Mouse (Mus musculus): ENCODE data around the gene Sall2. TPM values are rescaled to one million over a fixed set of nuclear protein-coding genes. Genes with fewer than 3 reads are reported as not detected.

Sall2 gene
- polyA plus RNA-seq, 1 experiment: 23.3 TPM

- Histone ChIP-seq H3K4me1 (replicated peaks; ENCODE audit: control insufficient read depth, insufficient read depth, low read length) (no peaks in the 10 kb centered on the region), H3K27me3 (ENCODE audit: control insufficient read depth, insufficient read depth, low read length) (peaks cover 9% of the 10 kb centered on the region), H3K4me3 (ENCODE audit: control insufficient read depth, insufficient read depth, low read length) (no peak overlapping the region), H3K27ac (ENCODE audit: control insufficient read depth, insufficient read depth, low read length) (no peak overlapping the region), H3K36me3 (ENCODE audit: control insufficient read depth, insufficient read depth, low read length) (no peaks in the 10 kb centered on the region)
- DNase-seq: no peak
- TF ChIP-seq CTCF (IDR thresholded peaks at IDR 0.05; ENCODE audit: borderline replicate concordance, control insufficient read depth, extremely low read depth, insufficient read depth, low read length, poor library complexity) (no peak), POLR2A (IDR thresholded peaks at IDR 0.05; ENCODE audit: control insufficient read depth, extremely low read depth, insufficient read depth, low read length, poor library complexity) (no peak)
- WGBS: 49% methylated on average over 4 of the region's 4 CpGs
These were observed 2.6 kb upstream of the Sall2 start for GRCm38 (mm10) chr14:52331069-52331750.

DNA sequence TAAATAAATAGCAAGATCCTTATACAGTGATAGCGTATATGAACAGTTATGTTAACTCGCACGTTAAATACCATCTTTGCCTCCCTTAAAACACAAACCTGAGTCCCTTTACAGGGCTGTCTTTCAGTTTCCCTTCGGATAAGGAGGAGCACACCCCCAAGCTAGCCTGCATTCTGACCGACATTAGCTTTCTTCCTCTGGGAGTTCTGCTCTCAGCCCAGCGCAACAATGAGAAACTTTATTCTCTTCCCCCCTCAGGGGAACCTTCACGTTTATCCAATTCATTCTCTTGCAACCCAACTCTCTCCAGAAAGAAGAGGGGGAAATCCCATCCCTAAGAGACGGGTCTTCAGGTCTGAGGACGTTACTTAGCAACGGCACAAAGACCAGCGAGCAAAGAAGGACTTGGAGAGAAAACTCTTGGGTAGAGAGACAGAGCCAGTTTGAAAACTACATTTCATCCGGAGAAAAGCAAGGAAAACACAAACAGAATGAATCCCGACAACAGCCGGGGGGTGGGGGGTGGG is 1.1 kb downstream of the Sall2 start:
- Histone ChIP-seq H3K27ac (ENCODE audit: control insufficient read depth, insufficient read depth, low read length) (no peak overlapping the region), H3K4me3 (ENCODE audit: control insufficient read depth, insufficient read depth, low read length) (no peak overlapping the region), H3K36me3 (ENCODE audit: control insufficient read depth, insufficient read depth, low read length) (no peaks in the 10 kb centered on the region), H3K27me3 (ENCODE audit: control insufficient read depth, insufficient read depth, low read length) (peaks cover 9% of the 10 kb centered on the region), H3K4me1 (replicated peaks; ENCODE audit: control insufficient read depth, insufficient read depth, low read length) (no peaks in the 10 kb centered on the region)
- no peak for DNase-seq
- TF ChIP-seq CTCF (IDR thresholded peaks at IDR 0.05; ENCODE audit: borderline replicate concordance, control insufficient read depth, extremely low read depth, insufficient read depth, low read length, poor library complexity) (no peak), POLR2A (IDR thresholded peaks at IDR 0.05; ENCODE audit: control insufficient read depth, extremely low read depth, insufficient read depth, low read length, poor library complexity) (no peak)
- WGBS: 11% methylated on average over 14 of the region's 14 CpGs

DNA sequence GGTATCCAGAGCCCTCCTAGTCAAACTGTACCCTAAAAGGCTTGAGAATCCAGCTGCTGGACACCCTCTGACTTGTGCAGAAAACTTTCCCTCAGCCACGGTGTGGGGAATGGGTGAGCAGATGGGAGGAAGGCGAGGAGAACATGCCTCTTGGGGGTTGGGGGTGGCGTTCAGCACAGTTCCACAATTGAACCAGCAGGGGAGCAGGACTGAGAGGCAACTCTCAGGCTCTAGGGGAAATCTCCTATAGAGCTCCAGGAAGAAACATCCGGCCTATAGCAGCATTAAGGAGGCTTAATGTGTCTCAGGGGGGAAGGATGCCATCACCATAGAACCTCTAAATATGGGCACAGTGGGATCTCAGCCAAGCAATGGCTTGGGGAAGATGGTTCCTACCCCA is 2.7 kb downstream of the Sall2 start:
- WGBS: 45% methylated on average over 4 of the region's 4 CpGs
- Histone ChIP-seq H3K4me1 (replicated peaks; ENCODE audit: control insufficient read depth, insufficient read depth, low read length) (no peaks in the 10 kb centered on the region), H3K27ac (ENCODE audit: control insufficient read depth, insufficient read depth, low read length) (no peak overlapping the region), H3K4me3 (ENCODE audit: control insufficient read depth, insufficient read depth, low read length) (no peak overlapping the region), H3K36me3 (ENCODE audit: control insufficient read depth, insufficient read depth, low read length) (no peaks in the 10 kb centered on the region), H3K27me3 (ENCODE audit: control insufficient read depth, insufficient read depth, low read length) (peaks cover 9% of the 10 kb centered on the region)
- TF ChIP-seq CTCF (IDR thresholded peaks at IDR 0.05; ENCODE audit: borderline replicate concordance, control insufficient read depth, extremely low read depth, insufficient read depth, low read length, poor library complexity) (no peak), POLR2A (IDR thresholded peaks at IDR 0.05; ENCODE audit: control insufficient read depth, extremely low read depth, insufficient read depth, low read length, poor library complexity) (no peak)
- DNase-seq: no peak

GRCm38 (mm10) chr14:52319361-52319760 is 9.2 kb downstream of the Sall2 start:
- DNase-seq: no peak
- Histone ChIP-seq H3K27ac (ENCODE audit: control insufficient read depth, insufficient read depth, low read length) (no peak overlapping the region), H3K36me3 (ENCODE audit: control insufficient read depth, insufficient read depth, low read length) (no peaks in the 10 kb centered on the region), H3K4me1 (replicated peaks; ENCODE audit: control insufficient read depth, insufficient read depth, low read length) (peaks cover 19% of the 10 kb centered on the region), H3K27me3 (ENCODE audit: control insufficient read depth, insufficient read depth, low read length) (no peaks in the 10 kb centered on the region), H3K4me3 (ENCODE audit: control insufficient read depth, insufficient read depth, low read length) (no peak overlapping the region)
- 92% methylated on average over 6 of the region's 6 CpGs for WGBS
- TF ChIP-seq CTCF (IDR thresholded peaks at IDR 0.05; ENCODE audit: borderline replicate concordance, control insufficient read depth, extremely low read depth, insufficient read depth, low read length, poor library complexity): no peak
- TF ChIP-seq POLR2A (IDR thresholded peaks at IDR 0.05; ENCODE audit: control insufficient read depth, extremely low read depth, insufficient read depth, low read length, poor library complexity): no peak

DNA sequence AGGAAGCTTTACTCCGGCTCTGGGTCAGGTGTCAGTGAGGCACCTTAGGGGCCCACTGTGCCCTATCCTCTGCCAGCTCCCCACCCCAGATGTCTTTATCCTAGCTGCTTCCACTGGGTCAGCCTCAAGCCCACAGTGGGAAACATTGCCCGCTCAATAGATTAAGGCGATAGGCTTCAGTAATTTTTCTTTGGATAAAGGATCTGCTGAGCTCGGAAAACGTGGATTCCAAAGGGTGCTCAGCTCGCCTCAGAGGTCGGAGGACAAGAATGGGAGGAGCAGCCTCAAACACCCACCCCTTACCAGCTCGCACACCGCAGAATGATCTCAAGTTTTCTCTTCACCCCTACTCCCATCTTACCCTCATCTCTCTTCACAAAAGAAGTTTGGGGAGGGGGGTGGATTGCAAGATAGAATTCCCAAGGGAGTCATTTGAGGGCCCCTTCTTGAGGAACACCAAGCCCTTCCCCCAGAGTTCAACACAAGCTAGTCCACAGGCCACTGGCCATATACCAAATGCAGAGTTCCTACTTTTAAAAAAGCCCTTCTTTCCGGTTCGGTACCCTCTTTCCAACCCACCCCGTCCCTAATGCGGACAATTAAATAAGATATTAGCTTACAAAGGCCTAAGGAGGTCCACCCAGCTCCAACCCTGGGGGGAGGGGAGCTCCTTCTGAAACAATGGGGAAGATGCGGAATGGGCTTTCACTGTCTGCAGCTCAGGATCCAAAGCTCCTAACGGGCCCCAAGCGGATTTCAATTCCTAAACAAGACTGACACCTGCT is 11.9 kb downstream of the Sall2 start:
- Histone ChIP-seq H3K36me3 (ENCODE audit: control insufficient read depth, insufficient read depth, low read length) (no peaks in the 10 kb centered on the region), H3K4me3 (ENCODE audit: control insufficient read depth, insufficient read depth, low read length) (peak overlapping the region; percentile 99), H3K4me1 (replicated peaks; ENCODE audit: control insufficient read depth, insufficient read depth, low read length) (peaks cover 20% of the 10 kb centered on the region), H3K27me3 (ENCODE audit: control insufficient read depth, insufficient read depth, low read length) (no peaks in the 10 kb centered on the region), H3K27ac (ENCODE audit: control insufficient read depth, insufficient read depth, low read length) (peak overlapping the region; percentile 35; the same call in 1 of the 2 replicates)
- TF ChIP-seq CTCF (IDR thresholded peaks at IDR 0.05; ENCODE audit: borderline replicate concordance, control insufficient read depth, extremely low read depth, insufficient read depth, low read length, poor library complexity): no peak
- TF ChIP-seq POLR2A (IDR thresholded peaks at IDR 0.05; ENCODE audit: control insufficient read depth, extremely low read depth, insufficient read depth, low read length, poor library complexity): no peak
- peak; percentile 24 for DNase-seq
- WGBS: 30% methylated on average over 16 of the region's 16 CpGs

GRCm38 (mm10) chr14:52315792-52316440 is 12.6 kb downstream of the Sall2 start:
- Histone ChIP-seq H3K27ac (ENCODE audit: control insufficient read depth, insufficient read depth, low read length) (peak overlapping the region; percentile 43; the same call in 1 of the 2 replicates), H3K4me3 (ENCODE audit: control insufficient read depth, insufficient read depth, low read length) (peak overlapping the region; percentile 99), H3K36me3 (ENCODE audit: control insufficient read depth, insufficient read depth, low read length) (no peaks in the 10 kb centered on the region), H3K27me3 (ENCODE audit: control insufficient read depth, insufficient read depth, low read length) (no peaks in the 10 kb centered on the region), H3K4me1 (replicated peaks; ENCODE audit: control insufficient read depth, insufficient read depth, low read length) (peaks cover 20% of the 10 kb centered on the region)
- TF ChIP-seq POLR2A (IDR thresholded peaks at IDR 0.05; ENCODE audit: control insufficient read depth, extremely low read depth, insufficient read depth, low read length, poor library complexity) (peak; percentile 69), CTCF (IDR thresholded peaks at IDR 0.05; ENCODE audit: borderline replicate concordance, control insufficient read depth, extremely low read depth, insufficient read depth, low read length, poor library complexity) (0 out of 2 replicates have a peak, but pooled peaks have one; percentile 21)
- under 1% methylated on average over 37 of the region's 41 CpGs for WGBS
- peak; percentile 80 for DNase-seq

Measured in thymus, adult 2 months (tissue).